8 mouse cellular contexts compared by ENCODE assay signal in genomic region chr3:30601175-30601574, GRCm38 (mm10). TPM values are rescaled to one million over a fixed set of nuclear protein-coding genes. Genes with fewer than 3 reads are reported as not detected.
DNase-seq lines count a peak whose midpoint lies in the region; ATAC-seq and TF ChIP-seq lines count a peak whose summit lies in the region.

No protein-coding gene starts in this region.

- DNase-seq in adrenal gland, postnatal 4 days (ENCODE audit: low spot score in 2 of 2), result peak; percentile 55 to 60
- peak; percentile 91 for DNase-seq in liver
- peak; percentile 63 to 82 for DNase-seq in monocyte, adult 2 months (ENCODE audit: low read depth in 1 of 2, low spot score in 2 of 2)
- DNase-seq in spleen, postnatal 14 days (ENCODE audit: low spot score in 2 of 2), result peak; percentile 81 to 87

- peaks cover 12% of the 10 kb centered on the region for H3K79me3 ChIP-seq in C2C12 (ENCODE audit: low read depth)

- H3K9ac ChIP-seq in embryonic facial prominence, embryonic 15.5 days, result no peak overlapping the region
- 0 out of 2 replicates have a peak overlapping the region, but pooled peaks have one; percentile 43 for H3K9ac ChIP-seq in heart, embryonic 11.5 days (ENCODE audit: low read depth, low read length)
- peak overlapping the region; percentile 49 for H3K9ac ChIP-seq in kidney, embryonic 15.5 days

- H3K79me2 ChIP-seq in C2C12 (ENCODE audit: control insufficient read depth, insufficient read depth), result peaks cover 30% of the 10 kb centered on the region

- H3K27me3 ChIP-seq in C2C12 (ENCODE audit: control insufficient read depth, insufficient read depth, insufficient read length), result no peaks in the 10 kb centered on the region
- H3K27me3 ChIP-seq in embryonic facial prominence, embryonic 15.5 days, result peaks cover 7% of the 10 kb centered on the region; the same call in 1 of the 2 replicates
- H3K27me3 ChIP-seq in heart, embryonic 11.5 days (ENCODE audit: control insufficient read depth, insufficient read depth, low read length), result peaks cover 8% of the 10 kb centered on the region
- peaks cover 9% of the 10 kb centered on the region; the same call in 1 of the 2 replicates for H3K27me3 ChIP-seq in kidney, embryonic 15.5 days

- peaks cover 10% of the 10 kb centered on the region for H3K4me1 ChIP-seq in embryonic facial prominence, embryonic 15.5 days
- peaks cover 4% of the 10 kb centered on the region; the same call in 1 of the 2 replicates for H3K4me1 ChIP-seq in heart, embryonic 11.5 days (ENCODE audit: control insufficient read depth, insufficient read depth, low read length)
- peaks cover 26% of the 10 kb centered on the region for H3K4me1 ChIP-seq in kidney, embryonic 15.5 days

- H3ac ChIP-seq in C2C12 (ENCODE audit: control insufficient read depth, insufficient read length, low read depth), result no peak overlapping the region

- peak overlapping the region; percentile 65 for H3K4me3 ChIP-seq in C2C12 (ENCODE audit: insufficient read depth, poor library complexity, severe bottlenecking)
- H3K4me3 ChIP-seq in embryonic facial prominence, embryonic 15.5 days (replicated peaks), result peak overlapping the region; percentile 68
- H3K4me3 ChIP-seq in heart, embryonic 11.5 days (ENCODE audit: low read depth, low read length), result peak overlapping the region; percentile 91
- H3K4me3 ChIP-seq in kidney, embryonic 15.5 days (replicated peaks), result peak overlapping the region; percentile 90

- H3K4me2 ChIP-seq in embryonic facial prominence, embryonic 15.5 days (replicated peaks), result peak overlapping the region; percentile 62
- H3K4me2 ChIP-seq in heart, embryonic 11.5 days, result peak overlapping the region; percentile 86
- peak overlapping the region; percentile 96 for H3K4me2 ChIP-seq in kidney, embryonic 15.5 days

- H3K36me3 ChIP-seq in C2C12 (ENCODE audit: control insufficient read depth, insufficient read depth), result peaks cover 21% of the 10 kb centered on the region
- H3K36me3 ChIP-seq in embryonic facial prominence, embryonic 15.5 days, result peaks cover 10% of the 10 kb centered on the region; the same call in 1 of the 2 replicates
- H3K36me3 ChIP-seq in heart, embryonic 11.5 days (ENCODE audit: control insufficient read depth, insufficient read depth, low read length), result peaks cover 3% of the 10 kb centered on the region; the same call in 1 of the 2 replicates
- H3K36me3 ChIP-seq in kidney, embryonic 15.5 days, result peaks cover 18% of the 10 kb centered on the region

- no peak for TF ChIP-seq CTCF in C2C12 (IDR thresholded peaks at IDR 0.05; ENCODE audit: control insufficient read depth, insufficient read depth, insufficient read length)

- H3K27ac ChIP-seq in embryonic facial prominence, embryonic 15.5 days (replicated peaks), result peak overlapping the region; percentile 75; the same call in 1 of the 2 replicates
- peak overlapping the region; percentile 74; the same call in 1 of the 2 replicates for H3K27ac ChIP-seq in heart, embryonic 11.5 days (ENCODE audit: low read depth, low read length)
- H3K27ac ChIP-seq in kidney, embryonic 15.5 days, result peak overlapping the region; percentile 84

- WGBS in embryonic facial prominence, embryonic 15.5 days, result under 1% methylated on average over 17 of the region's 17 CpGs
- under 1% methylated on average over 17 of the region's 17 CpGs for WGBS in heart, embryonic 11.5 days (ENCODE audit: insufficient replicate concordance)
- 1% methylated on average over 17 of the region's 17 CpGs for WGBS in kidney, embryonic 15.5 days

- H3K9me3 ChIP-seq in embryonic facial prominence, embryonic 15.5 days (replicated peaks), result no peaks in the 10 kb centered on the region
- no peaks in the 10 kb centered on the region for H3K9me3 ChIP-seq in heart, embryonic 11.5 days (replicated peaks; ENCODE audit: control insufficient read depth, low read length)
- H3K9me3 ChIP-seq in kidney, embryonic 15.5 days (replicated peaks), result no peaks in the 10 kb centered on the region

- ATAC-seq in embryonic facial prominence, embryonic 15.5 days (ENCODE audit: insufficient number of reproducible peaks, low FRiP score, low TSS enrichment, low read depth), result 0 out of 2 replicates have a peak, but pooled peaks have one; percentile 13
- peak; percentile 61 for ATAC-seq in heart, embryonic 11.5 days (replicated peaks; ENCODE audit: insufficient number of reproducible peaks, low FRiP score, low TSS enrichment)
- peak; percentile 7; the same call in 1 of the 2 replicates for ATAC-seq in kidney, embryonic 15.5 days (replicated peaks; ENCODE audit: low FRiP score)

TF ChIP-seq in C2C12, 6 proteins besides CTCF, POLR2A, EP300 and RAD21:
- TF ChIP-seq FOSL1 (IDR thresholded peaks at IDR 0.05; ENCODE audit: insufficient read depth, low read length, poor library complexity, severe bottlenecking), result no peak
- TF ChIP-seq CEBPB (IDR thresholded peaks at IDR 0.05; ENCODE audit: low read depth), result no peak
- TF ChIP-seq USF1 (IDR thresholded peaks at IDR 0.05; ENCODE audit: low read depth), result no peak
- no peak for TF ChIP-seq MAX (IDR thresholded peaks at IDR 0.05)
- TF ChIP-seq MYOG (IDR thresholded peaks at IDR 0.05; ENCODE audit: control insufficient read depth, extremely low read depth, insufficient read length), result no peak
- no peak for TF ChIP-seq MYOD1 (IDR thresholded peaks at IDR 0.05; ENCODE audit: control insufficient read depth, insufficient read length, low read depth)

RNA-seq across cellular contexts. Expression of gene Mynn, which starts 0.7 kb away (rescaled TPM):
- polyA plus RNA-seq in C2C12 (2012; fragmentation: generic; extraction: Trizol), result 3.5 TPM
- total RNA-seq in adrenal gland, postnatal 4 days (2021), result 10 to 100 TPM; 30.0 to 42.3 TPM
- polyA plus RNA-seq in embryonic facial prominence, embryonic 15.5 days (2015; fragmentation: Nextera tagmentation; extraction: Ambion mirVana), result 27.7 and 29.0 TPM in 2 replicates
- polyA plus RNA-seq in heart, embryonic 11.5 days (2014; fragmentation: Nextera tagmentation; extraction: Ambion mirVana), result 22.1 and 30.3 TPM in 2 replicates
- 34.3 and 36.0 TPM in 2 replicates for polyA plus RNA-seq in kidney, embryonic 15.5 days (2015; fragmentation: Nextera tagmentation; extraction: Ambion mirVana)

RNA-seq across cellular contexts. Expression of gene Actrt3, which starts 1.4 kb away (rescaled TPM):
- 0.02 TPM for polyA plus RNA-seq in C2C12 (2012; fragmentation: generic; extraction: Trizol)
- total RNA-seq in adrenal gland, postnatal 4 days (2021), result not detected
- polyA plus RNA-seq in embryonic facial prominence, embryonic 15.5 days (2015; fragmentation: Nextera tagmentation; extraction: Ambion mirVana), result not detected in 2 replicates
- not detected in 2 replicates for polyA plus RNA-seq in heart, embryonic 11.5 days (2014; fragmentation: Nextera tagmentation; extraction: Ambion mirVana)
- not detected in 2 replicates for polyA plus RNA-seq in kidney, embryonic 15.5 days (2015; fragmentation: Nextera tagmentation; extraction: Ambion mirVana)

RNA-seq across cellular contexts. Expression of gene Lrriq4, which starts 43.1 kb away (rescaled TPM):
- polyA plus RNA-seq in C2C12 (2012; fragmentation: generic; extraction: Trizol), result not detected
- total RNA-seq in adrenal gland, postnatal 4 days (2021), result not detected
- not detected in 2 replicates for polyA plus RNA-seq in embryonic facial prominence, embryonic 15.5 days (2015; fragmentation: Nextera tagmentation; extraction: Ambion mirVana)
- polyA plus RNA-seq in heart, embryonic 11.5 days (2014; fragmentation: Nextera tagmentation; extraction: Ambion mirVana), result 0.09 TPM in 1 of 2 replicates, not detected in the other
- not detected in 2 replicates for polyA plus RNA-seq in kidney, embryonic 15.5 days (2015; fragmentation: Nextera tagmentation; extraction: Ambion mirVana)

RNA-seq across cellular contexts. Expression of gene Lrrc34, which starts 46.5 kb away (rescaled TPM):
- not detected for polyA plus RNA-seq in C2C12 (2012; fragmentation: generic; extraction: Trizol)
- total RNA-seq in adrenal gland, postnatal 4 days (2021), result under 1 TPM; 0.42 to 0.70 TPM
- polyA plus RNA-seq in embryonic facial prominence, embryonic 15.5 days (2015; fragmentation: Nextera tagmentation; extraction: Ambion mirVana), result 6.4 and 10.3 TPM in 2 replicates
- polyA plus RNA-seq in heart, embryonic 11.5 days (2014; fragmentation: Nextera tagmentation; extraction: Ambion mirVana), result 0.62 and 0.86 TPM in 2 replicates
- polyA plus RNA-seq in kidney, embryonic 15.5 days (2015; fragmentation: Nextera tagmentation; extraction: Ambion mirVana), result 2.2 and 2.4 TPM in 2 replicates

RNA-seq across cellular contexts. Expression of gene Mecom, which starts 53.4 kb away (rescaled TPM):
- polyA plus RNA-seq in C2C12 (2012; fragmentation: generic; extraction: Trizol), result 1.3 TPM
- 10 to 100 TPM; 14.7 to 41.9 TPM for total RNA-seq in adrenal gland, postnatal 4 days (2021)
- polyA plus RNA-seq in embryonic facial prominence, embryonic 15.5 days (2015; fragmentation: Nextera tagmentation; extraction: Ambion mirVana), result 8.8 and 9.0 TPM in 2 replicates
- 41.8 and 42.5 TPM in 2 replicates for polyA plus RNA-seq in heart, embryonic 11.5 days (2014; fragmentation: Nextera tagmentation; extraction: Ambion mirVana)
- polyA plus RNA-seq in kidney, embryonic 15.5 days (2015; fragmentation: Nextera tagmentation; extraction: Ambion mirVana), result 66.4 and 72.7 TPM in 2 replicates

Comparison
In these comparisons a context has a peak if more than half of its experiments do, and no peak if none do; other contexts are left out.
1. Peak in every context shown above with its lines: DNase-seq, ATAC-seq, H3K4me3 ChIP-seq and H3K27ac ChIP-seq.
2. ATAC-seq: peak in every context shown above with its lines; median percentile 61 in heart, embryonic 11.5 days; 13 in embryonic facial prominence, embryonic 15.5 days; 7 in kidney, embryonic 15.5 days.